Mouse (Mus musculus): ENCODE measurements at regions not wholly inside any gene's neighbourhood (a gene's known extent, or its start where the extent isn't known, plus 50 kb on each side); places are given as distances from the start of the nearest gene placed in this dataset.

DNA sequence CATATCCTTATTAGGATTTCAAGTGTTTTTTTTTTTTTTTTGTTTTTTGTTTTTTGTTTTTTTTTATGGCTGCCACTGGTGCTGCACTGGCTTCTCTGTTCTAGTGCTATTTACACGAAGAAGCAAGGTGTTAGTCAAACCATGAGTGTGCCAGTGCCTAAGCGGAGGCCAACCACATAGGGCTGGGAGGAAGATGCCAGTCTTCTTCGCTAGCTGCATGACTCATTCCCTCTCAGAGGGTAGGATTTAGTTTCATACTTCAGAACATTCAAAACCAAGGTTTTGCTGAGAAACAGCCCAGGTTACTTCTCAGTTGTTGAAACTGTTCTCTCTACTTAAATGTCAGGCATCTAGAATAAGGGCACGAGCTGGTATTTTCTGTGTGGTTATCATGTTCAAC is 72.6 kb downstream of the Icos start:
- WGBS, result 75% methylated on average over 4 of the region's 4 CpGs
- no peak for DNase-seq (ENCODE audit: low read depth in 1 of 2, low spot score in 2 of 2)

GRCm38 (mm10) chr1:61053676-61054075 is 75.9 kb downstream of the Icos start:
- H3K4me1 ChIP-seq (ENCODE audit: control insufficient read depth, insufficient read depth, insufficient read length), result no peaks in the 10 kb centered on the region
- TF ChIP-seq POLR2A (IDR thresholded peaks at IDR 0.05; ENCODE audit: low read depth, low read length) (no peak), CTCF (IDR thresholded peaks at IDR 0.05; ENCODE audit: extremely low read depth, insufficient read depth, insufficient read length, insufficient replicate concordance) (no peak)
- no peaks in the 10 kb centered on the region; the same call in 1 of the 2 replicates for H3K27me3 ChIP-seq (ENCODE audit: control insufficient read depth, insufficient read depth, low read length)
- H3K4me3 ChIP-seq (ENCODE audit: extremely low read depth, insufficient read depth, insufficient read length), result no peak overlapping the region
- no peak for DNase-seq (ENCODE audit: low read depth in 1 of 2, low spot score in 2 of 2)
- no peaks in the 10 kb centered on the region for H3K36me3 ChIP-seq (ENCODE audit: control insufficient read depth, insufficient read depth, low read length)
- WGBS, result 89% methylated on average over 1 of the region's 1 CpGs
- H3K27ac ChIP-seq (ENCODE audit: insufficient read depth, low read length), result no peak overlapping the region

More for the DNA sequence above, 72.6 kb downstream of the Icos start:
- Histone ChIP-seq H3K36me3 (ENCODE audit: control insufficient read depth, insufficient read depth, low read length) (no peaks in the 10 kb centered on the region), H3K27ac (ENCODE audit: insufficient read depth, low read length) (no peak overlapping the region), H3K4me1 (ENCODE audit: control insufficient read depth, insufficient read depth, insufficient read length) (no peaks in the 10 kb centered on the region; the same call in 1 of the 2 replicates), H3K4me3 (ENCODE audit: extremely low read depth, insufficient read depth, insufficient read length) (no peak overlapping the region), H3K27me3 (ENCODE audit: control insufficient read depth, insufficient read depth, low read length) (no peaks in the 10 kb centered on the region)
- TF ChIP-seq POLR2A (IDR thresholded peaks at IDR 0.05; ENCODE audit: low read depth, low read length), result no peak
- TF ChIP-seq CTCF (IDR thresholded peaks at IDR 0.05; ENCODE audit: extremely low read depth, insufficient read depth, insufficient read length, insufficient replicate concordance), result no peak

DNA sequence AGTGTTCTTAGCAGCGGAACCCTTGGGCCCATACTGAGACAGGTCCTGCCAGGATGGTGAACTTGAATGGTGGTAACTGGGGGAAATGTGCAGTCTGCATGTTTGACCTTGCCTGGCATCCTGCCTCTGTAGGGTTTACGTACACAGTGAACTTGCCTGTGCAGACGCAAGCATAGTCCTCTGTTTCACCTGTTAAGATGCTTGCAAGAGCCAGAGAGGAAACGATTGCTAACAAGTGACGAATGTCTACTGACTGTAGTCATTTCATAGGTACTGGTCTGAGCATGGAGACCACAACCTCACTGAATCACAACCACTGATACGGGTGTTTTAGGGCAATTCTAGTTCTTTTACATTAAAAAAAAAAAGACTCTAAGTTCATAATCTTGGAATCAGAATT is 76.7 kb downstream of the Icos start:
- WGBS, result 84% methylated on average over 6 of the region's 6 CpGs

GRCm38 (mm10) chr1:61055176-61055575 is 77.4 kb downstream of the Icos start:
- peak in 1 of 2 experiments; percentile 24 for DNase-seq (ENCODE audit: low read depth in 1 of 2, low spot score in 2 of 2)
- no peak overlapping the region for H3K27ac ChIP-seq (ENCODE audit: insufficient read depth, low read length)

More for the DNA sequence above, 76.7 kb downstream of the Icos start:
- Histone ChIP-seq H3K36me3 (ENCODE audit: control insufficient read depth, insufficient read depth, low read length) (no peaks in the 10 kb centered on the region), H3K4me3 (ENCODE audit: extremely low read depth, insufficient read depth, insufficient read length) (no peak overlapping the region), H3K27me3 (ENCODE audit: control insufficient read depth, insufficient read depth, low read length) (no peaks in the 10 kb centered on the region; the same call in 1 of the 2 replicates), H3K27ac (ENCODE audit: insufficient read depth, low read length) (no peak overlapping the region), H3K4me1 (ENCODE audit: control insufficient read depth, insufficient read depth, insufficient read length) (no peaks in the 10 kb centered on the region)
- TF ChIP-seq CTCF (IDR thresholded peaks at IDR 0.05; ENCODE audit: extremely low read depth, insufficient read depth, insufficient read length, insufficient replicate concordance), result no peak
- no peak for TF ChIP-seq POLR2A (IDR thresholded peaks at IDR 0.05; ENCODE audit: low read depth, low read length)
- no peak for DNase-seq (ENCODE audit: low read depth in 1 of 2, low spot score in 2 of 2)

GRCm38 (mm10) chr1:61059910-61060536 is 82.3 kb downstream of the Icos start:
- Histone ChIP-seq H3K36me3 (ENCODE audit: control insufficient read depth, insufficient read depth, low read length) (no peaks in the 10 kb centered on the region), H3K27me3 (ENCODE audit: control insufficient read depth, insufficient read depth, low read length) (no peaks in the 10 kb centered on the region; the same call in 1 of the 2 replicates), H3K4me3 (ENCODE audit: extremely low read depth, insufficient read depth, insufficient read length) (no peak overlapping the region), H3K27ac (ENCODE audit: insufficient read depth, low read length) (no peak overlapping the region), H3K4me1 (ENCODE audit: control insufficient read depth, insufficient read depth, insufficient read length) (no peaks in the 10 kb centered on the region)
- TF ChIP-seq CTCF (IDR thresholded peaks at IDR 0.05; ENCODE audit: extremely low read depth, insufficient read depth, insufficient read length, insufficient replicate concordance) (no peak), POLR2A (IDR thresholded peaks at IDR 0.05; ENCODE audit: low read depth, low read length) (no peak)
- 66% methylated on average over 11 of the region's 11 CpGs for WGBS
- DNase-seq (ENCODE audit: low read depth in 1 of 2, low spot score in 2 of 2), result no peak

More at GRCm38 (mm10) chr1:61055176-61055575, 77.4 kb downstream of the Icos start:
- TF ChIP-seq CTCF (IDR thresholded peaks at IDR 0.05; ENCODE audit: extremely low read depth, insufficient read depth, insufficient read length, insufficient replicate concordance) (peak; percentile 51; the same call in 1 of the 2 replicates), POLR2A (IDR thresholded peaks at IDR 0.05; ENCODE audit: low read depth, low read length) (no peak)
- Histone ChIP-seq H3K4me1 (ENCODE audit: control insufficient read depth, insufficient read depth, insufficient read length) (no peaks in the 10 kb centered on the region), H3K36me3 (ENCODE audit: control insufficient read depth, insufficient read depth, low read length) (no peaks in the 10 kb centered on the region), H3K27me3 (ENCODE audit: control insufficient read depth, insufficient read depth, low read length) (no peaks in the 10 kb centered on the region; the same call in 1 of the 2 replicates), H3K4me3 (ENCODE audit: extremely low read depth, insufficient read depth, insufficient read length) (no peak overlapping the region)
- WGBS, result 10% methylated on average over 8 of the region's 8 CpGs

- Histone ChIP-seq H3K4me1 (ENCODE audit: control insufficient read depth, insufficient read depth, insufficient read length) (no peaks in the 10 kb centered on the region), H3K27me3 (ENCODE audit: control insufficient read depth, insufficient read depth, low read length) (no peaks in the 10 kb centered on the region; the same call in 1 of the 2 replicates), H3K27ac (ENCODE audit: insufficient read depth, low read length) (no peak overlapping the region), H3K36me3 (ENCODE audit: control insufficient read depth, insufficient read depth, low read length) (no peaks in the 10 kb centered on the region), H3K4me3 (ENCODE audit: extremely low read depth, insufficient read depth, insufficient read length) (no peak overlapping the region)
- no peak for DNase-seq (ENCODE audit: low read depth in 1 of 2, low spot score in 2 of 2)
- 81% methylated on average over 3 of the region's 3 CpGs for WGBS
- no peak for TF ChIP-seq CTCF (IDR thresholded peaks at IDR 0.05; ENCODE audit: extremely low read depth, insufficient read depth, insufficient read length, insufficient replicate concordance)
- TF ChIP-seq POLR2A (IDR thresholded peaks at IDR 0.05; ENCODE audit: low read depth, low read length), result no peak
These were observed 84.2 kb downstream of the Icos start for GRCm38 (mm10) chr1:61061892-61062460.

- no peak overlapping the region for H3K27ac ChIP-seq (ENCODE audit: insufficient read depth, low read length)
- H3K27me3 ChIP-seq (ENCODE audit: control insufficient read depth, insufficient read depth, low read length), result no peaks in the 10 kb centered on the region
- H3K4me3 ChIP-seq (ENCODE audit: extremely low read depth, insufficient read depth, insufficient read length), result no peak overlapping the region
- no peaks in the 10 kb centered on the region for H3K4me1 ChIP-seq (ENCODE audit: control insufficient read depth, insufficient read depth, insufficient read length)
- DNase-seq (ENCODE audit: low read depth in 1 of 2, low spot score in 2 of 2), result peak in 1 of 2 experiments; percentile 2
- TF ChIP-seq POLR2A (IDR thresholded peaks at IDR 0.05; ENCODE audit: low read depth, low read length) (no peak), CTCF (IDR thresholded peaks at IDR 0.05; ENCODE audit: extremely low read depth, insufficient read depth, insufficient read length, insufficient replicate concordance) (no peak)
- H3K36me3 ChIP-seq (ENCODE audit: control insufficient read depth, insufficient read depth, low read length), result no peaks in the 10 kb centered on the region
- 76% methylated on average over 6 of the region's 6 CpGs for WGBS
These were observed 90.4 kb downstream of the Icos start for GRCm38 (mm10) chr1:61068112-61068511.
